Mouse (Mus musculus): ENCODE results near the gene Adipoq. TPM values are rescaled to one million over a fixed set of nuclear protein-coding genes. Genes with fewer than 3 reads are reported as not detected.

Gene Adipoq
- total and polyA plus RNA-seq, 3 experiments = 5.9 to 52.5 (median 13.6) TPM

DNA sequence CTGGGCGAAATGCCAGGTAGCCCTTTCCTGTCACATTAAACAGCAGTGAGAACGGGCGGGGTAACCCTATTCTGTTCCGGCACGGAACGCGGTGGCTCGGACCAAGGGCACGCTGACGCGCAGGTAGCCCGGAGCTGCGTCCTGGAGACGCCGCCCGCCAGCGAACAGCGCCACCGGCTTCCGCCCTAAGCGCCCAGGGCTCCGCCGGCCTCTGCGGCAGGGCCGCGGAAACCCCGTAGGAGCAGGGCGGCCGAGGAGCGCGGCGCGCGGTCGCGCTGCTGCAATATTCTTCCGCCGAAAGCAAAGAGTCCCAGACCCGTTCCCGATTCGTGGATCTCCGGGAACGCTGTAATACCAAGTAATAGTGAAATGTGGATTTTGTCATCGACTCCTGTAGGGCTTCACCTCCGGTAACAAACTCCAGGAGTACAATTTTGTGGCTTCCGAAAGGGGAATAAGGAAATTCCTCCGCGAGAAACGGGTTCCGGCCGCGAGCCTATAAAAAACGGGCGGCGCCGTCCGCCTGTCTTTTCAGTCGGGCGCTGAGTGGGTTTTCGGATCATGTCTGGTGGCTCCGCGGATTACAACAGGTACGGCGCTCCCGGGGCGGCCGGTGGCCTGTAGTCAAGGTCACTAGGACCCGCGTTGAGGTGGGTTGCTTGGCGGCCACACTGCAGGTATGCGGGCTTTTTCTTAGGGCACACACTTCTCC is 38.9 kb upstream of the Adipoq start, which contains the start of gene Eif4a2:
Gene Eif4a2, plus strand, starts transcription at position 214 of the 712 bp plus-strand sequence.
- peak; percentile 96 for TF ChIP-seq POLR2A (IDR thresholded peaks at IDR 0.05; ENCODE audit: insufficient read depth, low read depth, low read length)
- TF ChIP-seq CTCF (IDR thresholded peaks at IDR 0.05) = peak; percentile 55
- TF ChIP-seq EP300 (IDR thresholded peaks at IDR 0.05; ENCODE audit: insufficient read depth, low read depth, low read length) = peak; percentile 47; the same call in 1 of the 2 replicates
- intact Hi-C loops (cut with DNase I) = loop anchor here (1.0 to 5.0 kb wide), 2 partner anchors 20 to 250 kb away; partner anchors contain the start of genes Dnajb11, Rfc4 and Tbccd1
- under 1% methylated on average over 71 of the region's 71 CpGs for WGBS

DNA sequence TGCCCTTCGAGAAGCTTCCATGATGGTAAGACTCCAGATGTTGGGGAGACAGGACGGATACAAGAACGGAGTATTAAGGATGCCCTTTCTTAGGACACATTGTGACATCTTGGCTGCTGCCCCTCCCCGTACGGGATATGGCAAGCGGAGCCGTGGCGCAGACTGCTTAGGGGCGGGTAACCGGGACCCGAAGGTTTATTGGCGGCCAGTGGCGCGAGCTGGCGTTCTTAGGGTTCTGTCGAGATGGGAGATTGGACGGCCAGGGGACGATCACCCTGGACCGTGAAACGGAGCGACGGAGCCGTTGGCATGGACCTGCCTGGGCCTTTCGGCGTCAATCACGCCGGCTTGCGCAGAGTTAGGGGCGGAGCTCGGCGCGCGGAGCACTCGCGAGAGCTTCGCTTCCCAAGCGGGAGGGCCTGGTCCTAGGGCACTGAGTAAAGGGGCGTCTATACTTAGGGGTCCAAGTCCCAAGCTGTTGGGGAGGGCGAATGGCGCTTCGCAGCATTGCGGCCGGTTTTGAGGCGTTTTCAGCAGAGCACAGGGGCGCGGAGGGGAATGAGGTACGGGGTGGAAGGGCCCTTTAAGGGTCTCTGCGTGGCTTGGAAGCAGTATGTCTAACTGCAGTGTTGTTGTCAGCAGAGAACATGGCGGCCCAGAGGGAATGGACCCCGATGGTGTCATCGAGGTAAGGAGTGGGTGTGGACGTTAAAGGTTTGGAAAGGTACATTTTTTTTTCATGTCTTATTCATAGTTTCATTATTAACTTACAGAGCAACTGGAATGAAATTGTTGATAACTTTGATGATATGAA is 38.2 kb upstream of the Adipoq start:
- intact Hi-C loops (cut with DNase I) = loop anchor here (1.0 to 5.0 kb wide), 2 partner anchors 19 to 251 kb away; partner anchors contain the start of genes Dnajb11, Rfc4 and Tbccd1
- H3K79me2 ChIP-seq (replicated peaks; ENCODE audit: control insufficient read depth, insufficient read depth, low read length) = peaks cover 7% of the 10 kb centered on the region
- H3K27me3 ChIP-seq (ENCODE audit: control insufficient read depth, insufficient read depth, low read length) = no peaks in the 10 kb centered on the region
- WGBS = under 1% methylated on average over 52 of the region's 52 CpGs
- peak overlapping the region; percentile 98 for H3K9ac ChIP-seq (ENCODE audit: low read depth, low read length)
- TF ChIP-seq CTCF (IDR thresholded peaks at IDR 0.05) = no peak
- peak; percentile 58; the same call in 1 of the 2 replicates for TF ChIP-seq POLR2A (IDR thresholded peaks at IDR 0.05; ENCODE audit: insufficient read depth, low read depth, low read length)
- peak; percentile 7; the same call in 1 of the 2 replicates for TF ChIP-seq EP300 (IDR thresholded peaks at IDR 0.05; ENCODE audit: insufficient read depth, low read depth, low read length)
- peaks cover 42% of the 10 kb centered on the region for H3K36me3 ChIP-seq (ENCODE audit: control insufficient read depth, insufficient read depth, low read length)
- DNase-seq = peak; percentile 88 to 89
- peaks cover 2% of the 10 kb centered on the region for H3K4me1 ChIP-seq (ENCODE audit: control insufficient read depth, insufficient read depth, low read length)
- peak overlapping the region; percentile 97 for H3K4me3 ChIP-seq
- peak overlapping the region; percentile 100 for H3K27ac ChIP-seq

More for the DNA sequence above, 38.9 kb upstream of the Adipoq start, which contains the start of gene Eif4a2:
- peaks cover 2% of the 10 kb centered on the region for H3K4me1 ChIP-seq (ENCODE audit: control insufficient read depth, insufficient read depth, low read length)
- peak within 1 kb of the TSS; percentile 100 for H3K27ac ChIP-seq
- H3K27me3 ChIP-seq (ENCODE audit: control insufficient read depth, insufficient read depth, low read length) = no peaks in the 10 kb centered on the region
- H3K36me3 ChIP-seq (ENCODE audit: control insufficient read depth, insufficient read depth, low read length) = peaks cover 37% of the 10 kb centered on the region
- peaks cover 7% of the 10 kb centered on the region for H3K79me2 ChIP-seq (replicated peaks; ENCODE audit: control insufficient read depth, insufficient read depth, low read length)
- H3K9ac ChIP-seq (ENCODE audit: low read depth, low read length) = peak within 1 kb of the TSS; percentile 98
- peak; percentile 96 for DNase-seq
- H3K4me3 ChIP-seq = peak within 1 kb of the TSS; percentile 97

DNA sequence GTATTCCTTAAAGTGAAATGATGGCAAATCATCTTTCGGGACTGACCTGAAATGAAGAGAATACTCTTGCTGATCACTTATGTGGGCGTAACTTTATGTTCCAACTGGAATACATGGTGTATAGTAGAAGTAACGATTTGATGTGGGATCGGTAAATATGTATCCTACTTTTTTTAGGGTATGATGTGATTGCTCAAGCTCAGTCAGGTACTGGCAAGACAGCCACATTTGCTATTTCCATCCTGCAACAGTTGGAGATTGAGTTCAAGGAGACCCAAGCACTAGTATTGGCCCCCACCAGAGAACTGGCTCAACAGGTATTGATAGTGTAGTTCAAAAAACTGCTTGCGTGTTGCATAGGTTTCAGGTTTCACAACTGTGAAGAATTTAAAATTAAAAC is 37.4 kb upstream of the Adipoq start:
- H3K27ac ChIP-seq = peak overlapping the region; percentile 100
- 0 out of 2 replicates have a peak overlapping the region, but pooled peaks have one; percentile 48 for H3K9ac ChIP-seq (ENCODE audit: low read depth, low read length)
- H3K4me3 ChIP-seq = peak overlapping the region; percentile 97
- no peak for DNase-seq
- H3K4me1 ChIP-seq (ENCODE audit: control insufficient read depth, insufficient read depth, low read length) = peaks cover 2% of the 10 kb centered on the region
- H3K27me3 ChIP-seq (ENCODE audit: control insufficient read depth, insufficient read depth, low read length) = no peaks in the 10 kb centered on the region
- TF ChIP-seq EP300 (IDR thresholded peaks at IDR 0.05; ENCODE audit: insufficient read depth, low read depth, low read length) (no peak), CTCF (IDR thresholded peaks at IDR 0.05) (no peak), POLR2A (IDR thresholded peaks at IDR 0.05; ENCODE audit: insufficient read depth, low read depth, low read length) (no peak)
- intact Hi-C loops (cut with DNase I) = loop anchor here (5.0 kb wide), 1 partner anchor 252 kb away; the partner anchor contains the start of genes Dnajb11 and Tbccd1
- under 1% methylated on average over 5 of the region's 5 CpGs for WGBS
- H3K79me2 ChIP-seq (replicated peaks; ENCODE audit: control insufficient read depth, insufficient read depth, low read length) = peaks cover 7% of the 10 kb centered on the region
- peaks cover 44% of the 10 kb centered on the region for H3K36me3 ChIP-seq (ENCODE audit: control insufficient read depth, insufficient read depth, low read length)

DNA sequence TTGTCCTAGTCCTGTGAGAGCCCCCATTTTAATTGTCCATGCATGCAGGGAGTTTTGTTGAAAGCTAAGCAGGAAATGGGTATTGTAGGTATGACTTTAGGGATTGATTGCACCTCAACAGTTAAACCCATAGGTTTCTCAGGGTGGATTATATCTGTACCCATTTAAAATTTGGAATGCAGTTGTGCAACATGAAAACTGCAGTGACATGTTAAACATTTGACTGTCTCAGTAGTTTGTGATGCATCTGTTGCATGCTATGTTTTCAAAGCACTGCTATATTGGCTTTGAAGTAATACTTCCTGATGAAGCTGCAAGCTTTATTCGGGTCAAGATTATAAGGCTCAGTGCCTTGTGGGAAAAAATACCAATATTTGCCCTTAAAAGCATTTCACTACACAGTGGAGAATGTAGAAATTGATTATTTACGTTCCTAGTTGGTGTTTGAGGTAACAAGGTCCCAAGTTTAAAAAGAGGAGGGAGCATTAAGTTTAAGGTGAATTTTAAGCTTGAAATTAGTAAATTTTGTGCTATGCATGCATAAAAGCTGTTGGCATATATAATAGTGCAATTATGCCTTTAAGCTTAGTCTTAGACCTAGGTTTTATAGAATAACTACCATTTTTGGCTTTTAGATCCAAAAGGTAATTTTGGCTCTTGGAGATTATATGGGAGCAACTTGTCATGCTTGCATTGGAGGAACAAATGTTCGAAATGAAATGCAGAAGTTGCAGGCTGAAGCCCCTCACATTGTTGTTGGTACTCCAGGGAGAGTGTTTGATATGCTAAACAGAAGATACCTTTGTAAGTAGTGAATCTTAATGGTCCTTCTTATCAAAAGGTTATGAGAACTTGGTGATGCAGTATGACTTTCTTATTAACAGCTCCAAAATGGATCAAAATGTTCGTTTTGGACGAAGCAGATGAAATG is 36.7 kb upstream of the Adipoq start:
- Histone ChIP-seq H3K4me1 (ENCODE audit: control insufficient read depth, insufficient read depth, low read length) (peaks cover 2% of the 10 kb centered on the region), H3K9ac (ENCODE audit: low read depth, low read length) (no peak overlapping the region), H3K36me3 (ENCODE audit: control insufficient read depth, insufficient read depth, low read length) (peaks cover 51% of the 10 kb centered on the region), H3K27ac (no peak overlapping the region), H3K27me3 (ENCODE audit: control insufficient read depth, insufficient read depth, low read length) (no peaks in the 10 kb centered on the region), H3K4me3 (peak overlapping the region; percentile 97), H3K79me2 (replicated peaks; ENCODE audit: control insufficient read depth, insufficient read depth, low read length) (peaks cover 7% of the 10 kb centered on the region)
- intact Hi-C loops (cut with DNase I) = loop anchor here (5.0 kb wide), 1 partner anchor 252 kb away; the partner anchor contains the start of genes Dnajb11 and Tbccd1
- DNase-seq = no peak
- no peak for TF ChIP-seq CTCF (IDR thresholded peaks at IDR 0.05)
- no peak for TF ChIP-seq POLR2A (IDR thresholded peaks at IDR 0.05; ENCODE audit: insufficient read depth, low read depth, low read length)
- 22% methylated on average over 5 of the region's 5 CpGs for WGBS

DNA sequence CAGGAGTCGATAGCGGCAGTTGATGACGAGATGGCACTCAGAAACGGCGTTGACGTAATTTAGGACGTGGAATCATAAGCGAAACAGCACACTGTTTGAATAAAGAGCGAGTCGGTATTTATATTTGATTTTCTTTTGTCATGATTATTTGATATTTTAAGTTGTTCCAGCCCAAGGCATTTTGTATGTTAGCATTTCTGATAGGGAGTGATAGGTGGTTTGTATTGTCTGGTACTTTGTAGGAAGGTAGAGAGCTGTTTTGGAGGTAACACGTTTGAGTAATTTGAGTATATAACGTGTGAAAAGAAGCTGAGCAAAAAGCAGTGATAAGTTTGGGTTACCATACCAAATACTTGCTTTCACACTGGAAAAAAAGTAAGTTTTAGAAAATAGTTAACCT is 34.0 kb upstream of the Adipoq start:
- Histone ChIP-seq H3K36me3 (ENCODE audit: control insufficient read depth, insufficient read depth, low read length) (peaks cover 51% of the 10 kb centered on the region), H3K9ac (ENCODE audit: low read depth, low read length) (no peak overlapping the region), H3K27ac (no peak overlapping the region), H3K4me1 (ENCODE audit: control insufficient read depth, insufficient read depth, low read length) (peaks cover 2% of the 10 kb centered on the region; the same call in 1 of the 2 replicates), H3K27me3 (ENCODE audit: control insufficient read depth, insufficient read depth, low read length) (no peaks in the 10 kb centered on the region), H3K4me3 (no peak overlapping the region), H3K79me2 (replicated peaks; ENCODE audit: control insufficient read depth, insufficient read depth, low read length) (peaks cover 7% of the 10 kb centered on the region)
- WGBS = 63% methylated on average over 12 of the region's 12 CpGs
- TF ChIP-seq POLR2A (IDR thresholded peaks at IDR 0.05; ENCODE audit: insufficient read depth, low read depth, low read length) (no peak), CTCF (IDR thresholded peaks at IDR 0.05) (no peak), EP300 (IDR thresholded peaks at IDR 0.05; ENCODE audit: insufficient read depth, low read depth, low read length) (no peak)
- DNase-seq = no peak
- intact Hi-C loops (cut with DNase I) = no loop called here

Measured in heart, adult 2 months (tissue).